Mouse (Mus musculus): Measurements from ENCODE around the gene Ube2a. TPM values are rescaled to one million over a fixed set of nuclear protein-coding genes. Genes with fewer than 3 reads are reported as not detected.
A peak's percentile ranks its signal among the peaks of the same experiment; 100 is the strongest.
"Not testable (repeated sequence)": the region's sequence is repeated elsewhere in the genome, so short reads cannot be mapped to it uniquely, and the experiment has no call there.

Gene Ube2a
- polyA plus RNA-seq, 1 experiment from 2014 or later, result 136 TPM

DNA sequence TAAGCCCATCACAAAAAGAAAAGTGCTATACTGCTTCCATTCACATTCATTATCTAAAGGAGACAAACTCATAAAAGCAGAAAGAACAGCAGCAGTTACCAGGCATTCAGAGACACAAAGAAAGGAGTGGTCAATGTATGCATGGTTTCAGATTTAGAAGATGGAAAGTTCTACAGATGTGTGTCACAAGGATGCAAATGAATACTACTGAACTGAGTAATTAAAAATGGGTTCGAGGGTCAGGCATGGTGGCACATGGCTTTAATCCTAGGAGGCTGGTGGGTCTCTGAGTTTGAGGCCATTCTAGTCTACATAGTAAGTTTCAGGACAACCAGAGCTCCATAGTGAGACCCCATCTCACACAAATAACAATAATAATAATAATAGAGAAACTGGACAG is 26.5 kb upstream of the Ube2a start:
- H3K9ac ChIP-seq, result no peak overlapping the region
- H3K36me3 ChIP-seq, result no peaks in the 10 kb centered on the region
- no peak overlapping the region for H3K27ac ChIP-seq
- H3K4me2 ChIP-seq, result no peak overlapping the region
- H3K9me3 ChIP-seq, result no peaks in the 10 kb centered on the region
- 78% methylated on average over 1 of the region's 1 CpGs for WGBS
- H3K27me3 ChIP-seq, result no peaks in the 10 kb centered on the region
- no peak overlapping the region for H3K4me3 ChIP-seq
- H3K4me1 ChIP-seq, result no peaks in the 10 kb centered on the region
- no peak for ATAC-seq (ENCODE audit: insufficient number of reproducible peaks, insufficient read depth, low FRiP score, low TSS enrichment, low read depth)

DNA sequence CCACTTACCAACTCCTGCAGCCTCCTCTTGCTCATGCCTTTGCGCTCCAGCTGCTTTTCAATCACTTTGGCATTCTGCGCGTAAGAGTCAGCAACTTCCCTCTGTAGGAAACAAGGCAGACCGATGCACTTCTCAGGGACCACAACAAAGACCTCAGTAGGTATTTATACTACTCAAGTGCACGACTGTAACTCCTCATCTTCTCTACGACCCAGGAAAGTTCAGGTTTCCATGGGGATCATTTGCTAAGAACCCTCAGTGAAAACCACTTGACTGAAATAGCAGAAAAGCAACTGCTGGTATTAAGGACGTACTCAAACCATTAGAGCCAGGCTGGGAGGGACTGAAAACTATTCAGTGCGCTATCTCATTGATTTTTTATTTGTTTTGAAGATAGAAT is 21.1 kb upstream of the Ube2a start:
- Histone ChIP-seq H3K9ac (no peak overlapping the region), H3K36me3 (no peaks in the 10 kb centered on the region), H3K9me3 (no peaks in the 10 kb centered on the region), H3K4me2 (no peak overlapping the region), H3K27ac (no peak overlapping the region), H3K4me1 (no peaks in the 10 kb centered on the region), H3K27me3 (no peaks in the 10 kb centered on the region), H3K4me3 (no peak overlapping the region)
- 86% methylated on average over 8 of the region's 8 CpGs for whole genome bisulfite sequencing
- no peak for ATAC-seq (ENCODE audit: insufficient number of reproducible peaks, insufficient read depth, low FRiP score, low TSS enrichment, low read depth)

DNA sequence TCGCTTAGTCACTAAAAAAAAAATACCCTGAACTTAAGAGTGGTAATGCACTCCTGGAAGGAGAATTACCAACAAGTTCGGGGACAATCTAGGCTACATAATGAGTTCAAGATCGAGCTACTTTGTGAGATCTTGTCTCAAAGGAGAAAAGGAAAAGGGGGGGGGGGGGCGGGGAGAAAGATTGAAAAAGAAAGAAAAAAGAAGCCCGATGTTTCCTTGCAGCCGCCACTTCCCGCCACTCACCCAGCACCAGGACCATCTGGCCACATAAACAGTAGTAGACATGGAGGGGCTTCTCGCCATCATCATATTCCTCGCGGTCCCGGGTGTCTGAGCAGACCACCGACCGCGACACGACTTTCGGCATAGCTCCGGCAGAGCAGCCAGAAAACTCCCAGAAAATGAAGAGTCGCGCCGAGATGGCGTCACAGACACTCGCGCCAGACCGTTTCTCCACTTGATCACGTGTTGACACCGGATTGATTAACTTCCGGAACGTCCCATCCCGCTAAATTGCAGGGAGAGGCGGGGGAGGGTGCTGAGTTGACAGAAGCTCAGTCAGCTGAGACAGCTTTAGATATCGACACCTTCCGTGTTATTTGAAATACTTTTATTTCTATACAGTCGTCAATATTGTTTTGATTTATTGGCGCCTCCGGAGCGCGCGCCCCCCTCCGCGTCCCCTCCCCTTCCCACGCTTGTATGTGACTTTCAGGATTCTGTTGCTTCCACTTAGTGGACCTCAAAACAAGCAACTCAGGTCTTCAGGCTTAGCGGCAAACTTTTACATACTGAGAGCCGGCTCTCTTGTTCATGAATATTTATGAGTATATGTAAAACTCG is 9.7 kb upstream of the Ube2a start:
- no peaks in the 10 kb centered on the region for H3K9me3 ChIP-seq
- ATAC-seq (ENCODE audit: insufficient number of reproducible peaks, insufficient read depth, low FRiP score, low TSS enrichment, low read depth), result peak; percentile 56; the same call in 1 of the 2 replicates
- no peaks in the 10 kb centered on the region for H3K36me3 ChIP-seq
- H3K27me3 ChIP-seq, result no peaks in the 10 kb centered on the region
- H3K4me2 ChIP-seq, result peak overlapping the region; percentile 57
- peak overlapping the region; percentile 44 for H3K4me3 ChIP-seq
- 25% methylated on average over 43 of the region's 44 CpGs for WGBS
- H3K27ac ChIP-seq, result no peak overlapping the region
- peak overlapping the region; percentile 66 for H3K9ac ChIP-seq
- H3K4me1 ChIP-seq, result 0 out of 2 replicates have a peak, but pooled peaks cover 7% of the 10 kb centered on the region

DNA sequence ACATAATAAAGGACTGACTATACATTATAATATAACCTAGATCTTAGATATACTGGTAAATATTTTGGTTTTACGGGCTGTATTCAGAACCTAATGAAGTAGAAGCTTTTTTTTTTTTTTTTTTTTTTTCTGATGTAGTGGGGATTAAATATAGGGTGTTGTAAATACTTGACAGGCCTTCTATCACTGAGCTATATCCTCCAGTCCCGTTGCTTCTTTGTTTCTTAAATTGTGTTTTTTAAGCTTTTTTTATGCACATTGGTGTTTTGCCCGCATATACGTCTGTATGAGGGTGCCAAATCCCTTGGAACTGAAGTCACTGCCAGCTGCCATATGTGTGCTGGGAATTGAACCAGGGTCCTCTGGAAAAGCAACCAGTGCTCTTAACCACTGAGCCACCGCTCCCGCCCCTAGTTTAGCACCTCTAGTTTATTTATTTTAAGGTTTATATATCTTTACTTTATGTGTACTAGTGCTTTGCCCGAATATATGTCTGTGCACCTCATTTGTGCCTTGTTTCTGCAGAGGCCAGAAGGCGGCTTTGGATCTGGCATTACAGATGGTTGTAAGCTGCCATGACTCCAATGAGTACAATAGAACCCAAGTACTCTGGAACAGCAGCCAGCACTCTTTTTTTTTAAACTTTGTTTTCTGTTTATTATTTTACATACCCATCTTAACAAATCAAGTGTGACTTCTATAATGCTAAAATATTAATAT is 8.9 kb upstream of the Ube2a start:
- WGBS, result 54% methylated on average over 8 of the region's 8 CpGs
- H3K4me2 ChIP-seq, result peak overlapping the region; percentile 43
- H3K9me3 ChIP-seq, result no peaks in the 10 kb centered on the region
- H3K4me1 ChIP-seq, result 0 out of 2 replicates have a peak, but pooled peaks cover 7% of the 10 kb centered on the region
- no peak overlapping the region for H3K27ac ChIP-seq
- no peak for ATAC-seq (ENCODE audit: insufficient number of reproducible peaks, insufficient read depth, low FRiP score, low TSS enrichment, low read depth)
- no peak overlapping the region for H3K9ac ChIP-seq
- no peaks in the 10 kb centered on the region for H3K36me3 ChIP-seq
- peak overlapping the region; percentile 44 for H3K4me3 ChIP-seq
- no peaks in the 10 kb centered on the region for H3K27me3 ChIP-seq

DNA sequence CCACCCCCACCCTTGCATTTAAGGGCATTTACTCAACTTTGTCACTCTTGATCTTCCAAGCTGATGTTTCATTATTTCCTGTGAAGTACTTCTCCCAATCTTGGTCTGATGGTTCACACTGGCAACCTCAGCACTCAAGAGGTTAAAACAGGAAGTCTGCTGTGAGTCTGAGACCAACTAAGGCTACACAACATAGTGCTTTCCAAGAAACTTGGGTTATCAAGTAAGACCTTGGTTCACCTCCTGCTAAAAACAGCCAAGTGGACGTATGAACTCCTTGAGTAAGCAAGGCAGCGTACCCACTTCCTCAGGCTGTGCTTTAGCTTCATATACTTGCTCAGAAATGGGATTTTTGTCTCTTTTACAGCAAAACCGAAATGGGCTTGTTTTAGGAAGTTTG is 3.3 kb upstream of the Ube2a start:
- H3K27ac ChIP-seq, result no peak overlapping the region
- H3K4me3 ChIP-seq, result no peak overlapping the region
- H3K9me3 ChIP-seq, result no peaks in the 10 kb centered on the region
- ATAC-seq (ENCODE audit: insufficient number of reproducible peaks, insufficient read depth, low FRiP score, low TSS enrichment, low read depth), result no peak
- WGBS, result 79% methylated on average over 3 of the region's 3 CpGs
- H3K36me3 ChIP-seq, result no peaks in the 10 kb centered on the region
- no peaks in the 10 kb centered on the region for H3K27me3 ChIP-seq
- H3K9ac ChIP-seq, result no peak overlapping the region
- H3K4me1 ChIP-seq, result peaks cover 2% of the 10 kb centered on the region; the same call in 1 of the 2 replicates
- no peak overlapping the region for H3K4me2 ChIP-seq

DNA sequence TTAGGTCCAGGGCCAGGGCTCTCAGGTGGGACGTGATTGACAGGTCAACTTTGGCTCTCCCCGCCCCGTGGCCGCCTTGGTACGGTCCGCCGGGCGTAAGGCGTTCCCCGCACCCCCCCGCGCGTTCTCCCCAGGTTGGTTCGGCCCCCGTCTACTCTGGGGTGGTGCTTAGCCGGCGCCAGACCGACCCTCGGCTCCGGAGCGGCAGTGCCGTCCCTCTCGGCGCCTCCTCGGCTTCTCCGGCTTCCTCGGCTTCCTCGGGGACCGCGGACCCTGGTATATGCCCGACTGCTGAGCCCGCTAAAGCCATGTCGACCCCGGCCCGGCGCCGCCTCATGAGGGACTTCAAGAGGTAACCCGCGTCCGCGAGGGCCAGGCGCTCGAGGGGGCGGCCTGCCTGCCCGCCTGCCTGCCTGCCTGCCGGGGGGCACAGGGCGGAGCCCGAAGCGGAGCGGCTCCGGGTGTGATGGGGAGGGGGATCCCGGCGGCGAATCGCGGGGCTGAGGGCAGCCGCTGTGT is 537 bp downstream of the Ube2a start:
- ATAC-seq (ENCODE audit: insufficient number of reproducible peaks, insufficient read depth, low FRiP score, low TSS enrichment, low read depth), result peak; percentile 92
- Histone ChIP-seq H3K4me1 (peaks cover 5% of the 10 kb centered on the region; the same call in 1 of the 2 replicates), H3K36me3 (no peaks in the 10 kb centered on the region), H3K9ac (peak overlapping the region; percentile 83), H3K4me3 (peak overlapping the region; percentile 63), H3K27me3 (no peaks in the 10 kb centered on the region), H3K4me2 (peak overlapping the region; percentile 61), H3K9me3 (no peaks in the 10 kb centered on the region), H3K27ac (peak overlapping the region; percentile 77)
- WGBS, result 22% methylated on average over 57 of the region's 57 CpGs

DNA sequence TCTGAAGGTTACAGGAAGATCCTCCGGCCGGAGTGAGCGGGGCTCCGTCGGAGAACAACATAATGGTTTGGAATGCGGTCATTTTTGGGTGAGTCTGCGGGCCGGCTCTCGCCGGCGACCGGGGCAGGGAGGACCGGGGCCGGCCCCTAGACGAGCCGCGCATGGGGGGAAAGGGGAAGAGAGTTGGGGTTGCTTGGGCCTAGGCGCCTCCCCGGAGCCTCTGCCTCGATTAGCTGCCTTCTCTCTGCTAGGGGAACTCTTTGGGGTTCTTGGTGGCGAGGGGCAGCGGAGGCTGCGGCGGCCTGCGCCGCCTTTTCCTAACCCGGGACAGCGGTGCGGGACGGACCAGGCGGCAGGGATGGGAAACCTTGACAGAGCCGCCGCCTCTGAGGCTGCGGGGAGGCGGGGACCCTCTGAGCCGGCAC is 1.0 kb downstream of the Ube2a start:
- H3K4me1 ChIP-seq, result peaks cover 5% of the 10 kb centered on the region; the same call in 1 of the 2 replicates
- H3K4me3 ChIP-seq, result peak overlapping the region; percentile 63
- H3K27me3 ChIP-seq, result no peaks in the 10 kb centered on the region
- no peaks in the 10 kb centered on the region for H3K36me3 ChIP-seq
- 0 out of 2 replicates have a peak, but pooled peaks have one; percentile 20 for ATAC-seq (ENCODE audit: insufficient number of reproducible peaks, insufficient read depth, low FRiP score, low TSS enrichment, low read depth)
- H3K27ac ChIP-seq, result peak overlapping the region; percentile 77
- peak overlapping the region; percentile 61 for H3K4me2 ChIP-seq
- WGBS, result 18% methylated on average over 33 of the region's 36 CpGs
- H3K9ac ChIP-seq, result peak overlapping the region; percentile 83
- H3K9me3 ChIP-seq, result no peaks in the 10 kb centered on the region

DNA sequence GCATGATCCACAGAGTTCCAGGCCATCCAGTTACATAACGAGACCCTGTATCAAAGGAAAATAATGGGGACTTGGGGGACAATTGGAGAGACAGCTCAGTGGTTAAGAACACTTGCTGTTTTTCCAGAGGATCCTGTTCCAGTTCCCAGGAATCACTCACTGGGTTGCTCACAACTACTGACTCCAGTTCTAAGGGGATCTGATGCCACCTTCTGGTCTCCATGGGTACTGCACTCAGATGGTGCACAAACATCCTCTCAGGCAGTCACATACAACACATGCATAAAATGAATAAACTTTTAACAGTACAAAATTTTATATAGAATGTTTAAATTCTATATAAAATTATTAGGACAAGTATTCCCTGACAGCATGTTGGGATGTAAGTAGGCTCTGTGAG is 11.0 kb downstream of the Ube2a start:
- H3K36me3 ChIP-seq, result peaks cover 5% of the 10 kb centered on the region
- H3K4me3 ChIP-seq, result no peak overlapping the region
- H3K27me3 ChIP-seq, result no peaks in the 10 kb centered on the region
- no peak overlapping the region for H3K9ac ChIP-seq
- H3K4me2 ChIP-seq, result no peak overlapping the region
- 86% methylated on average over 1 of the region's 1 CpGs for WGBS
- no peaks in the 10 kb centered on the region for H3K9me3 ChIP-seq
- H3K4me1 ChIP-seq, result no peaks in the 10 kb centered on the region
- no peak overlapping the region for H3K27ac ChIP-seq
- no peak for ATAC-seq (ENCODE audit: insufficient number of reproducible peaks, insufficient read depth, low FRiP score, low TSS enrichment, low read depth)

DNA sequence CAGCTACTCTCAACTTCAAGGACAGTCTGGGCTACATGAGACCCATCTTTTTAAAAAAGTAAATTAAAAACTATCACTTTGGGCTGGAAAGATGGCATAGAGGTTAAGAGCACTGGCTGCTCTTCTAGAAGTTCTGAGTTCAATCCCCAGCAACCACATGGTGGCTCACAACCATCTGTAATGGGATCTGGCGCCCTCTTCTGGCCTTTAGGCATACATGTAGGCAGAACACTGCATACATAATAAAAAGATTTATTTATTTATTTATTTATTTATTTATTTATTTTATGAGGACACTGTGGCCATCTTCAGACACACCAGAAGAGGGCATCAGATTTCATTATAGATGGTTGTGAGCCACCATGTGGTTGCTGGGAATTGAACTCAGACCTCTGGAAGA is 25.2 kb downstream of the Ube2a start:
- WGBS, result 29% methylated on average over 1 of the region's 1 CpGs
- H3K36me3 ChIP-seq; H3K27me3 ChIP-seq; H3K4me2 ChIP-seq; H3K9ac ChIP-seq; H3K4me1 ChIP-seq; H3K4me3 ChIP-seq; H3K9me3 ChIP-seq; ATAC-seq (ENCODE audit: insufficient number of reproducible peaks, insufficient read depth, low FRiP score, low TSS enrichment, low read depth); H3K27ac ChIP-seq: not testable (repeated sequence)

DNA sequence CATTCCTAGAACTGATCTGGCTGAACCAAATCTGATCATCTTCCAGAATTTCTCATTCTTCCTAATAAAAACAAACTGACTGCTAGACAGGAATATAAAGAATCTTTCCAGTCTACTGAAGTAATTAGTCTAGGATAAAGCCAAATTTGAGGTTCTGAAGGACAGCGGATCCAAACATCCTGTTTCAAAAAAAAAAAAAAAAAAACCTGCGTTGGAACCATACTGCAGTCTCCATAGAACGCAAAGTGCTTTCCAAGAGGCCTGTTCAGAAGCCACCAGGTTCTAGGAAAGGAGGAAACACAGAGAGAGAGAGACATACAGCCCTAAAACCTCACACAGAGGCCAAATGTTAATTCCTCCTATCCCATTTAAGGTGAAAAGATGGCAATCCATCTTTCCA is 28.0 kb downstream of the Ube2a start:
- Histone ChIP-seq H3K27ac (no peak overlapping the region), H3K4me1 (no peaks in the 10 kb centered on the region), H3K9ac (peak overlapping the region; percentile 73), H3K36me3 (no peaks in the 10 kb centered on the region), H3K4me3 (peak overlapping the region; percentile 55), H3K4me2 (peak overlapping the region; percentile 70), H3K27me3 (no peaks in the 10 kb centered on the region), H3K9me3 (no peaks in the 10 kb centered on the region)
- ATAC-seq (ENCODE audit: insufficient number of reproducible peaks, insufficient read depth, low FRiP score, low TSS enrichment, low read depth), result no peak
- 35% methylated on average over 3 of the region's 3 CpGs for WGBS

DNA sequence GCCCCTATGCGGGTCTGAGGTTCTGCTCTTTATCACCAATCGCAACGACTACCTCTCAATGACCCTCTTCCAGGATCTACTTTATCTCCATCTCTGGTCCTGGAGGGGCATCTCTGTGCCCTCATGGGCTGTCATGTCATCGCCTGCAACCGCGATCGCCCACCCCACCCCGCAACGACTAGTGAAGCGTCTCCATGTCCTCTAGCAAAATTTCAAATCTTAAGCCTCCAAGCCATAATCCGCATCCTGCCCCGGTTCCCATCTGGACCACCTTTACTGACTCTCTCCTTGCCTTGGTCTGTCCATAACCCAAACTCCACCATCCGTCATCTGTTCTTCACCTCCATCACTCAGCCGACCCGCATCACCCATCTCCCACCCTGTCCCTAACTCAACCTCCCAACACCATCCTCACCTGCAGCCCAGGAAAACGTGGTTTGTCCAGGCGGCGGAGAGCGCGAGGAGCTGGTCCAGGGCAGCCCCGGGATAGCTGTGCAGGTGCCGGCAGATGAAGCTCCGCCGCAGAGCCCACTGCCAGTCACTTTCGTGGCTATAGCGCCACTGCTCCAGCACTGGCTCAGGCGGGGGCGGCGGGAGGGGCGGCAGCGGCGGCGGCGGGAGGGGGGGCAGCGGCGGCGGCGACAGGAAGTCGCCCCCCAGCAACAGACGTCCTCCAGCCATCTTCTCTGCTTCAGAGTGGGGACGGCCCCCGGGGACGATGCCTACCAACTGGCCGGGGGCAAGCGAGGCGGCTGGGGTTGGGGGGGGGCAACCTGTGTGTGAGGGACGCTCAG is 28.8 kb downstream of the Ube2a start, which contains the start of gene Nkrf:
TSS of gene Nkrf (minus strand) at position 579 of the 794 bp plus-strand sequence.
- Histone ChIP-seq H3K9ac (peak within 1 kb of the TSS; percentile 73), H3K27ac (peak within 1 kb of the TSS; percentile 64; the same call in 1 of the 2 replicates), H3K4me3 (peak within 1 kb of the TSS; percentile 55), H3K4me1 (no peaks in the 10 kb centered on the region), H3K9me3 (no peaks in the 10 kb centered on the region), H3K27me3 (no peaks in the 10 kb centered on the region), H3K36me3 (no peaks in the 10 kb centered on the region), H3K4me2 (peak within 1 kb of the TSS; percentile 70)
- ATAC-seq (ENCODE audit: insufficient number of reproducible peaks, insufficient read depth, low FRiP score, low TSS enrichment, low read depth), result peak; percentile 74; the same call in 1 of the 2 replicates
- 24% methylated on average over 35 of the region's 47 CpGs for WGBS

Measured in embryonic facial prominence, embryonic 13.5 days (tissue).